Mouse (Mus musculus) left cerebral cortex, adult 9 months (tissue): ENCODE measurements around the gene Nkd2.

Experiments used
- DNase-seq, 2 experiments: peaks; one replicate each; pipeline ENCODE4 v3.0.0; 2022; ENCODE audit warnings: low spot score in 2 of 2

Nkd2 gene

GRCm38 (mm10) chr13:73818921-73819320 lies 28.5 kb downstream of the Nkd2 start:
- no peak for DNase-seq

- DNase-seq = no peak
Measured at GRCm38 (mm10) chr13:73816338-73816737, 31.1 kb downstream of the Nkd2 start.

- DNase-seq = no peak
Measured at GRCm38 (mm10) chr13:73814181-73814580, 33.2 kb downstream of the Nkd2 start.

GRCm38 (mm10) chr13:73812936-73813335 lies 34.5 kb downstream of the Nkd2 start:
- DNase-seq = no peak

GRCm38 (mm10) chr13:73804914-73805313 lies 42.5 kb downstream of the Nkd2 start:
- no peak for DNase-seq

- DNase-seq = peak; percentile 10 to 20
Measured at GRCm38 (mm10) chr13:73803450-73804178, 43.8 kb downstream of the Nkd2 start.

GRCm38 (mm10) chr13:73799110-73799509 lies 48.3 kb downstream of the Nkd2 start:
- DNase-seq = no peak

- no peak for DNase-seq
Measured at GRCm38 (mm10) chr13:73793171-73793570, 54.3 kb downstream of the Nkd2 start.

- DNase-seq = no peak
Measured at GRCm38 (mm10) chr13:73792176-73792575, 55.3 kb downstream of the Nkd2 start.

- DNase-seq = no peak
Measured at GRCm38 (mm10) chr13:73782486-73782885, 64.9 kb downstream of the Nkd2 start.

- DNase-seq = no peak
Measured at GRCm38 (mm10) chr13:73777578-73777977, 69.9 kb downstream of the Nkd2 start.

- no peak for DNase-seq
Measured at GRCm38 (mm10) chr13:73775786-73776185, 71.6 kb downstream of the Nkd2 start.

- DNase-seq = no peak
Measured at GRCm38 (mm10) chr13:73773519-73774205, 73.8 kb downstream of the Nkd2 start.

- DNase-seq = no peak
Measured at GRCm38 (mm10) chr13:73772655-73773054, 74.8 kb downstream of the Nkd2 start.

GRCm38 (mm10) chr13:73771131-73771530 lies 76.3 kb downstream of the Nkd2 start:
- DNase-seq = no peak

GRCm38 (mm10) chr13:73769916-73770682 lies 77.3 kb downstream of the Nkd2 start:
- no peak for DNase-seq
